Mouse (Mus musculus): ENCODE results near the gene Pnmt. TPM values are rescaled to one million over a fixed set of nuclear protein-coding genes. Genes with fewer than 3 reads are reported as not detected.

The Pnmt gene
- polyA plus RNA-seq (2012; rRNA removed) = 0.88 and 1.6 TPM in 2 replicates

DNA sequence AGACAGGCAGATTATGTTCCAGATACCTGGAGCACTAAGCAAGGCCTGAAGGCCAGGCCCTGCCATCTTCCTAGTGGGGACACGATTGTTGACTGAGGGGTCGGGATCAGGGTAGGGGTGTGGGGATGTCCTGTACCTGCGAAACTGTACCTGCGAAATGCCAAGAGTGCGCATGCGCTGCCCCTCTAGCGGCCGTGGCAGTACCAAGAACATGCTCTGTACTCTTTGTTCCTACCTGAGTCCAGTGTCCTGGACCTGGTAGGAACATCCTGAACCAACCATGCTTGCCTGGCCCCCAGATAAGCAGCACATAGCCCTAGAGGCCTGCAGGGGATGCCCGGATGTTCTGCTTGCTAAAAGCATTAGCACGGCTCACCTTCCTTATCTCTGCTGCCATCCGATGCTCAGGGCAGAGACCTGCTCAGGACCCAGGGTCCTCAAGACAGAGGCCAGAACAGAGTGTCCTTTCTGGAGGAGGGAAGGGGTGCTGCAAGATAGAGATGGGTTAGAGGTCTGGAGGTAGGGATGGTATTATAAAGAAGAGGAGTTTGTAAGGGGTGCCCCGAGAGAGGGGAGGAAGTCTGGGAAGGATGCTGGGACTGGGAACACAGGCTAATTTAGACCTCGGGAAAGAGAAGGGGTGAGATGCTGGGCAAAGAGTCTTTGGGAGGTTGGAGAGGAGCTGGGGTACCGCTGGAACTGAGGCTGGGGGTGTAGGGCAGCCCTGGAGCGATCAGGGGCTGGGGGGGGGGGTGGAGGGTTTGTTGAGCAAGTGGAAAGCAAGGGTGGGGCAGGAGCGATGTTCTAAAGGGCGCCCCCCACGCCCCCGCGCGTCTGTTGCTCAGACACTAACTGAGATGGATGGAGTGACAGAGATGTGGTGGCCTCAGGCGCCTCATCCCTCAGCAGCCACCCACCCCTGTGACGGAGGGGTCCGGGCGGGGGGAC, at the start of gene Pnmt:
Gene Pnmt (plus strand): TSS at position 813 of the 948 bp plus-strand sequence.
- DNase-seq (ENCODE audit: low read depth) = no peak
- TF ChIP-seq POLR2A (IDR thresholded peaks at IDR 0.05; ENCODE audit: borderline replicate concordance, extremely low read depth, insufficient read depth, insufficient read length, poor library complexity, severe bottlenecking) (no peak), CTCF (IDR thresholded peaks at IDR 0.05; ENCODE audit: borderline replicate concordance, extremely low read depth, insufficient read depth, insufficient read length) (no peak)

DNA sequence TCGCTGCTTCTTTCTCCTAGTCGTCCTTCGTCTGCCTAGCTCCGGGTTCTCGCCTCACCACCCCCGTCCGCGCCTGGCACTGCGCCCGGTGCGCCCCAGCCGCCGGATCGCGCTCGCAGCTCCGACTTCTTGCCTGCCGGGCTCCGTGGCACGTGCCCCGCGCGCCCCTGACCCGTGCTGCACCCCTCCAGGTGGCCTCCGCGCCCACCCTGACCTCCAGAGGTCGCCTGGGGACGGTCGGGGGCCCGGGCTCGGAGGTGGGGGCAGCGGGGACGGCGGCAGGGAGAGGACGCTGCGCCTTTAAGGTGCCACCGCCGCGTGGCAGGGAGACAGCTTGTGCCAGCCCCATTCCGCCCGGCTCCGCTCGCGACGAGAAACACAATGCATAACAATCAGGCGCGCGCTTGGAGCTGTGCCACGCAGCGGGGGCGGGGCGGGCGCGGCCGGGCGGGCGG, 47.7 kb upstream of the Pnmt start:
- DNase-seq (ENCODE audit: low read depth) = peak; percentile 87
- no peak for TF ChIP-seq POLR2A (IDR thresholded peaks at IDR 0.05; ENCODE audit: borderline replicate concordance, extremely low read depth, insufficient read depth, insufficient read length, poor library complexity, severe bottlenecking)
- no peak for TF ChIP-seq CTCF (IDR thresholded peaks at IDR 0.05; ENCODE audit: borderline replicate concordance, extremely low read depth, insufficient read depth, insufficient read length)

DNA sequence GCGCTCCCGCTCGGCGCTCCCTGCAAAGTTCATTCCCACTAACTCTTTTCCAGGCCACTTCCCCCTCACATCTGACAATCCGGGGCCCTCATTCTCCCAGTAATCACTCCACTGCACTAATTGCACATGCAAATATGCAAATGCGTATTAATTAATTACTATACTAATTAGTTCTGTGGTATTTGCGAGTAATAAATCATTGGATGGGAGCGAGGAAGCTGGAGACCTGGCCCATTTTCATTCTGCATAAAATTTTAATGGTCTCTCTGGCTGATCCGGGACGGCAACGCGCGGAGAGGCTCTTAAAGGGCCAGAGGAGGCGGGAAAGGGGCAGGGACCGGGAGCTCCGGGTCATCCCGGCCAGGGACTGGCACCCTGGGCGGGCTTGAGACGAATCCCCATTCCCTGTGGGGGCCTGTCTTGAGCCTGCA, 47.2 kb upstream of the Pnmt start:
- DNase-seq (ENCODE audit: low read depth) = peak; percentile 92
- TF ChIP-seq POLR2A (IDR thresholded peaks at IDR 0.05; ENCODE audit: borderline replicate concordance, extremely low read depth, insufficient read depth, insufficient read length, poor library complexity, severe bottlenecking) = no peak

DNA sequence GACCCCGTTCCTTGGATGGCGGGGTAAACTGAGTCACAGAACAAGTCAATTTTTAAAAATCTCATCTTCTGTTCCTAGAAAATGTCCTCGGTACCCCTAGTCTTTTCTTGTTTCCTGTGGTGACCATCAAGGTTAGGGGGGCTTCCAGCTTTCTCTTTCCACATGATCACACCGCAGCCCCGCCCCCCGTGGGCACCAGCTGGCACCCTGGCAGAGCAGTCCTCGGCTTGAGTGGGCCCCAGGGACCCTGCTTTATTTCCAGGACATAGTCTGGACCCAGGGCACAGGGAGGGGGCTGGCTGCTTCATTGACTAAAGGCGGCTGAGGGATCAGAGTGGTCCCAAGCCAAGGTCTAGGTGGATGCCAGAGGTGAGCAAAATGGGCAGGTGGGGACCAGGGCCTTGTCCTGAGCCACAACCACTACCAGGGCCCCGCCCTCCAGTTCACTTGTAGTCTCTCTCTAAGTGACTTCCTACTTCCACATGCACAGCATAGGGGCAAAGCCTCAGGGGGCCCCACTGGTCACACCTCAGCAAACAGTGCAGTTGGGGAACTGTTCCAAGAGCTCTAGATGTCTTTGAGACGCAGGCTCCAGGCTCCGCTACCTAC, 46.5 kb upstream of the Pnmt start:
- peak; percentile 63 for DNase-seq (ENCODE audit: low read depth)

DNA sequence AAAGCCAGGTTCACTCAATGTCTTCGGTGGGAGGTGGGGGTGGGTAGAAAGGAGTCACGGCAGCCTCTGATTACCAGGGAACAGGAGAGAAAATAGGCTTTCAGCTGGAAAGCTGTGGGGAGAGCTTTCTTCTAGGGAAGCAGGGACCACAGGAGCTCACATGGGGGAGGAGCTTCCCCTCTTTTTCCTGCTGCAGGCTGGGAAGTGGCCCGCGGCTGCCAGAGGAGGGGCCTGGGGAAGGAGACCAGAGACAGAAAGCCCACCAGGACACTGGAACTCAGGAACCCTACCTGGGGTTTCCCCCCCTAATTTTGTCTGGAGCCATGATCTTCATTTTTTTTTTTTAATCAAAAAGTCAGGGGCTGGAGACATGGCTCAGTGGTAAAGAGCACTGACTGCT, 45.7 kb upstream of the Pnmt start:
- TF ChIP-seq CTCF (IDR thresholded peaks at IDR 0.05; ENCODE audit: borderline replicate concordance, extremely low read depth, insufficient read depth, insufficient read length) (no peak), POLR2A (IDR thresholded peaks at IDR 0.05; ENCODE audit: borderline replicate concordance, extremely low read depth, insufficient read depth, insufficient read length, poor library complexity, severe bottlenecking) (no peak)
- DNase-seq (ENCODE audit: low read depth) = no peak

More for the DNA sequence above, 46.5 kb upstream of the Pnmt start:
- TF ChIP-seq CTCF (IDR thresholded peaks at IDR 0.05; ENCODE audit: borderline replicate concordance, extremely low read depth, insufficient read depth, insufficient read length) (no peak), POLR2A (IDR thresholded peaks at IDR 0.05; ENCODE audit: borderline replicate concordance, extremely low read depth, insufficient read depth, insufficient read length, poor library complexity, severe bottlenecking) (no peak)

DNA sequence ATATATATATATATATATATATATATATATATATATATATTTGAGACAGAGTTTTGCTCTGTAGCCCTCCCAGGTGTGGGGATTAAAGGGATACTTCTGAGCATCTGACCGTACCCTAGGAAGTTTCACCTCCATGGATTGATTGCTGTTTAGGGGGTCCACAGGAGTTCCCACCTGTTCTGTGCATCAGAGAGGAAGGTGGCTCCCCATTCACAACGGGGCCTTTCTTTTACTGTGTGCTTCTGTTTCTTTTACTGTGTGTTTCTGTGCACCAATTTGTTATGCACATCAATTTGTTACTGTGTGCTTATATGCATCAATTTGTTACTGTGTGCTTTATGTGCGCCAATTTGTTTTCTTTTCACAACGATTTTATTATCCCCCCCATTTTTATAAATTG, 45.1 kb upstream of the Pnmt start:
- no peak for TF ChIP-seq CTCF (IDR thresholded peaks at IDR 0.05; ENCODE audit: borderline replicate concordance, extremely low read depth, insufficient read depth, insufficient read length)
- no peak for DNase-seq (ENCODE audit: low read depth)

DNA sequence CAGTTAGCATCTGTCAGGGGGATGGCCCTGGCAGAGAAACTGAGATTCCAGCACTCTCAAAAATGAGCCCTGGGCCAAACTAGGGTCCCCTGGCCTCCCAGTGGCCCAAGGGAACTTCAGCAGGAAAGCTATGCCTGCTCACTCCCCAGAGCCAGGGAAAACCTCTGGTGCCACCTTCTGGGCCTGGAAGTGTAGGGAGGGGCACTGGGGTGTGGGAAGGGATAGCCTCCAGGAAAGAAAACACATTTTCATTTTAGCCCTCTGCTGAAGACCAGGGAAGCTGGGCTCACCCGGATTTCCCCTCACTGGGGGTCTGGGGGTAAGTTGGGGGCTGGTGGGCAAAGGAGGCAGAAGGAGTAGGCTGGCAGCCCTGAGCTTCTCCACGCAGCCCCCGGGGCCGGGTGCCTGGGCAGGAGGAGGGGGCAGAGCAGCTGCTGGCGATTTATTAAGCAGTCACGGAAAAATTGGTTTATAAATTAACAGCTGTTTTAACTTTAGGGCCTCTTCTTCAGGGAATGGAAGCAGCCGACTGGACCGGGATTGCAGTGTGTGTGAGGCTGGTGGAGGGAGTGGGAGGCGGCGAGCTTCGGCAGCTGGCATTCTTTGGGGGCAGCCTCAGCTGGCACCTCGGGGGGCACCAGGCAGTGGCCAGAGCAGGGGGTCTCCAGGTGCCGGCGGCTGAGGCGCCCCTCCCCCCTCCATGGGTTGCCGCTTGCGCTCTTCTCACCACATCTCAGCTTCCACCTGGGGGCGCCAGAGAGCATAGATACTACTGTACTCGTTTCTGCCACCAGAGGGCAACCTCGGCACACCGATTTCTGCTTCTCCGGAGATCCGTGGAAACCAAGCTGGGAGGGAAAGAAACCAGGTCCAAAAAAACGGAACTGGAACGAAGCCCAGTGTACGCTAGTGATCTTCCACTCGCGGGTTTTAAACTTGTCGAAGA, 44.0 kb upstream of the Pnmt start:
- TF ChIP-seq CTCF (IDR thresholded peaks at IDR 0.05; ENCODE audit: borderline replicate concordance, extremely low read depth, insufficient read depth, insufficient read length) (peak; percentile 100), POLR2A (IDR thresholded peaks at IDR 0.05; ENCODE audit: borderline replicate concordance, extremely low read depth, insufficient read depth, insufficient read length, poor library complexity, severe bottlenecking) (no peak)
- peak; percentile 92 for DNase-seq (ENCODE audit: low read depth)

DNA sequence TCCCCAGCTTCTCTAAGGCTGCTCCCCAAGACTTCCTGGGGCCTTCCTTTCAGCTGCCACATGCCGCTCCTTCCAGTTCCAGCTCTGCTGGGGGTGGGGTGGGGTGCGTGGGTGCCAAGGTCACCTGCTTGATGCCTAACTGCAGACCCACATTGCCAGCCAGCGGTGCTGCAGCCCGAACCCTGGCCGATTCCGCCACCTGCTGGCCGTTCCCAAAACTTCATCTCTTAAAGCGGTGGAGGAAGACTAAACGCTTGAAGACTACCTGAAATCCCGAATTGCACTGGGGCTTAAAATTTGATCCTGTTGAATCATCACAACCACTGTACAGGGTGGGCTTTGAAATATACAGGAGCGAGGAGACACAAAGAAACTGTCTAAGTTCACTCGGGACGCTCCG, 41.0 kb upstream of the Pnmt start:
- DNase-seq (ENCODE audit: low read depth) = peak; percentile 83

DNA sequence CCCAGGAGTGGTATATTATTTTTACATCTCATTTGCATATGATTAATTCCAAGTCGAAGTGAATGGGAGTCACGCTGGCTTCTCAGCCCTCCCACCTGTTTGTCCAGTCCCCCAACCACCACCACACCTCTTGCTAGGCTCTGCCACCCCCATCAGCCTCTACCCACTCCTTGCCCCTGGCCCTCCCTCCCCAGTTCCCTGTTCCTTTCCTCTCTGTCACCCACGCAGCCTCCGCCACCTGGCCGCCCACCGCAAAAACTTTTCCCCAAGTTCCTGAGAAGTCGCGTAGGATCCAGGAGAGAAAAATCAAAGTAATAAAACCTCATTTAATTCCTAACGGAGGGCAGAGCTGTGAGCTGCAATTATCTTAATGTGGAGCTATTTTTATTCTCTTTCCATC, 40.1 kb upstream of the Pnmt start:
- DNase-seq (ENCODE audit: low read depth) = no peak
- TF ChIP-seq POLR2A (IDR thresholded peaks at IDR 0.05; ENCODE audit: borderline replicate concordance, extremely low read depth, insufficient read depth, insufficient read length, poor library complexity, severe bottlenecking) (no peak), CTCF (IDR thresholded peaks at IDR 0.05; ENCODE audit: borderline replicate concordance, extremely low read depth, insufficient read depth, insufficient read length) (no peak)

More for the DNA sequence above, 41.0 kb upstream of the Pnmt start:
- TF ChIP-seq CTCF (IDR thresholded peaks at IDR 0.05; ENCODE audit: borderline replicate concordance, extremely low read depth, insufficient read depth, insufficient read length) (peak; percentile 88), POLR2A (IDR thresholded peaks at IDR 0.05; ENCODE audit: borderline replicate concordance, extremely low read depth, insufficient read depth, insufficient read length, poor library complexity, severe bottlenecking) (no peak)

DNA sequence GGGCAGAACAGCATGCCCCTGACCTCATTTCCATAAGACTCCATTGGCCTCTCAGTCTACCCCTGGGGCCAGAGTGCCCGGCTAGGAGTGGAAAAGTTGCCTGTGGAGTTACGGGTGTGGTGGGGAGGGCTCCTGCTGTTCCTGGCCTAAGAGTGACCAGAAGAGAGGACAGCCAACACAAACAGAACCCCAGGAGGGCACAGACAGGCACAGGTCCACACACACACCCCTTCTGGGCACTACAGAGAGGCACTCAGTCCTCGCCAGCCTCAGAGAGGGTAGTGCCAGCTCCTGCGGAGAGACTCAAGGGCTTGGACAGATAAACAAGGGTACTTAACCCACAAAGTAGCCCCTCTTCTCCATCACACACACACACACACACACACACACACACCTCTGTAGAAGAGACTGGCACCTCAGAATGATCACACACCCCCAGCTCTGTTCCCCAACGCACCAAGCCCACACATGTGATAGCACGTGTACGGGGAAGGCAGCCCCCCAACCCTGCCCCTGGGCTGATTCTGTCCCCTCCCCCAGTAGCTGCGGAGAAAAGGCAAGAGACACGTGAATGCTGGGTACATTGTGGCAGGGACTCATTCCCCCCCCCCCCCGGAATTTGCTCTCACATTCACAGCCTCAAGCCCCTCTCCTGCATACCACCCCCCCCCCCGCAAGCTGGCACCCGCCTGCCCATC, 38.7 kb upstream of the Pnmt start:
- TF ChIP-seq POLR2A (IDR thresholded peaks at IDR 0.05; ENCODE audit: borderline replicate concordance, extremely low read depth, insufficient read depth, insufficient read length, poor library complexity, severe bottlenecking) (no peak), CTCF (IDR thresholded peaks at IDR 0.05; ENCODE audit: borderline replicate concordance, extremely low read depth, insufficient read depth, insufficient read length) (no peak)
- DNase-seq (ENCODE audit: low read depth) = no peak

Measured in brain, embryonic 14.5 days (tissue).